Mouse (Mus musculus) bone marrow, adult 2 months (tissue): ENCODE results near the gene Tsr1.

Source experiments
- CTCF ChIP-seq: fragments of 200-500 bp; IDR thresholded peaks from 2 replicates; pipeline ENCODE4 v1.5.1; 2011; ENCODE audit warnings: low read length, control low read depth; ENCODE audit not compliant: control insufficient read depth, insufficient read depth
- POLR2A ChIP-seq: fragments of 200-500 bp; IDR thresholded peaks from 2 replicates; pipeline ENCODE4 v1.6.1; 2011; ENCODE audit warnings: low read depth, mild to moderate bottlenecking, control low read depth, low read length, borderline replicate concordance; ENCODE audit not compliant: control insufficient read depth

- TF ChIP-seq CTCF (no peak), POLR2A (no peak)
Observed at GRCm38 (mm10) chr11:74901555-74901954, 3.7 kb downstream of the Tsr1 start.
